Mouse (Mus musculus) spleen, adult 2 months (tissue): ENCODE data around the gene Ripor1. TPM values are rescaled to one million over a fixed set of nuclear protein-coding genes. Genes with fewer than 3 reads are reported as not detected.

Source experiments
- DNase-seq, 2 experiments: peaks; one replicate each; pipeline versions ENCODE4 v3.0.0 to v3.0.0-alpha.2; 2012 to 2021; ENCODE audit warnings: low spot score in 2 of 2, low read depth in 1 of 2
- H3K27ac ChIP-seq: fragments of 200-500 bp; 2 replicates; pipeline ENCODE4 v1.5.1; 2012; ENCODE audit warnings: low read length, inconsistent platforms; ENCODE audit not compliant: insufficient read depth
- H3K27me3 ChIP-seq: fragments of 200-500 bp; 2 replicates; pipeline ENCODE4 v1.6.1; 2012; ENCODE audit warnings: mild to moderate bottlenecking, moderate library complexity, low read length, inconsistent platforms; ENCODE audit not compliant: control insufficient read depth, insufficient read depth
- H3K36me3 ChIP-seq: fragments of 200-500 bp; 2 replicates; pipeline ENCODE4 v1.6.1; 2012; ENCODE audit warnings: mild to moderate bottlenecking, low read length, inconsistent platforms; ENCODE audit not compliant: control insufficient read depth, insufficient read depth
- H3K4me1 ChIP-seq: fragments of 200-500 bp; 2 replicates; pipeline ENCODE4 v1.6.1; 2011; ENCODE audit warnings: inconsistent platforms; ENCODE audit not compliant: control insufficient read depth, insufficient read depth, insufficient read length
- H3K4me3 ChIP-seq: fragments of 200-500 bp; 2 replicates; pipeline ENCODE4 v1.5.1; 2011; ENCODE audit warnings: mild to moderate bottlenecking, inconsistent platforms; ENCODE audit not compliant: insufficient read depth, insufficient read length; ENCODE audit errors: extremely low read depth
- CTCF ChIP-seq: fragments of 200-500 bp; IDR thresholded peaks from 2 replicates; pipeline ENCODE4 v1.5.1; 2011; ENCODE audit warnings: mild to moderate bottlenecking, inconsistent platforms; ENCODE audit not compliant: insufficient read depth, insufficient read length, insufficient replicate concordance; ENCODE audit errors: extremely low read depth
- POLR2A ChIP-seq: fragments of 200-500 bp; IDR thresholded peaks from 2 replicates; pipeline ENCODE4 v1.6.1; 2011; ENCODE audit warnings: low read depth, low read length, inconsistent platforms
- WGBS: fragments of 180-500 bp; shearing (Covaris S2); methylation state at CpG from one replicate; pipeline ENCODE4 v1.1.7; 2018; 5-methylcytosine and 5-hydroxymethylcytosine counted together
- polyA plus RNA-seq: library from polyadenylated mRNA; depleted of rRNA; stranded (reverse); fragments of >200 nt; gene quantifications from 2 replicates; pipeline ENCODE4 v1.2.3, GENCODE M21; 2012

Ripor1 gene
- polyA plus RNA-seq, 1 experiment, result 26.5 TPM

DNA sequence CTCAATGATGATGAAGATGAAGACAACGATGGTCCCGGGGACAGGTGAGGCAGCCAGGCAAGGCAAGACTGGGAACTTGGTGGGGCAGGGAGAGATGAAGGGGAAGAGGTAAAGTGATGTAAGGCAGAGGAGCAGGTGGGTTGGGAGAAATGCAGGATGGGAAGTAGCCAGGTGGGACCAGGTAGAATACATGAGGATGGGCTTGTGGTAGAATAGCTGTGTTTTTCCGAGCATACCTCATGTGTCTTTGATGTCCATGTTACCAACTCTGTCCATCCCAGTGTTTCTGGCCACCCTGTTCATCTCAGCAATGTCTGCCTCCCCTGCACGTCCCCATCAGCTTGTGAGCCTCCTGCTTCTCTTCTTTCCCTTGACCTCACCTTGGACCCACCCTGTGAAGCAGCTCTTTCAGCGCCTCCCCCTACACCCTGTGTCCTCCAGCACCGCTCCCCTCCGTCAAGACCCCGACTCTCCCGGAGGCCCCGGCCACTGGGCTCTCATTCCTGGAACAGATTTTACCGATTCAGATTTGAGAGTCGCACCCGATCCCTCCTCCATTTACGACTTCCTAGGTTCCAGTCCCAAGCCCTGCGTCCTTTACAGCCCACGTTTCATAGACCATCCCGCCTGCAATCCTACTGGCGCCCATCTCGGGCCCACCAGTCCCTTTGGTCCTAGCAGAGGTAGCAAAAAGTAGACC, 14.0 kb downstream of the Ripor1 start:
- Histone ChIP-seq H3K4me3 (no peak overlapping the region), H3K4me1 (peaks cover 9% of the 10 kb centered on the region), H3K27ac (no peak overlapping the region), H3K36me3 (peaks cover 41% of the 10 kb centered on the region), H3K27me3 (no peaks in the 10 kb centered on the region)
- WGBS, result 96% methylated on average over 19 of the region's 19 CpGs
- TF ChIP-seq CTCF (no peak), POLR2A (no peak)
- no peak for DNase-seq

DNA sequence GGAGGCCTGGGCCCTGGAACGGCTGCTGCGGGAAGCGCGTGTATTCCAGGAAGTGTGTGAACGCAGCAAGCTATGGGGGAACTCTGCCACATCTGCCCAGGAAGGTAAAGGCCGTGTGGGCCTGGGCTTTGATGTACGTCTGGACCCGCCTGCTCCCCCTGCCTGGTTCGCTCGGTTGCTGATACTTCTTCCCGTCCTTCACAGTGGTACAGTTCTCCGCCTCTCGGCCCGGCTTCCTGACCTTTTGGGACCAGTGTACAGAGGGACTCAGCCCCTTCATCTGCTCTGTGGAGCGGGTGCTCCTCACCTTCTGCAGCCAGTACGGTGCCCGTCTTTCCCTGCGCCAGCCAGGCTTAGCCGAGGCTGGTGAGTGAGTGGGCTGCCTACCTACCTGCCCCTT, 15.2 kb downstream of the Ripor1 start:
- TF ChIP-seq POLR2A, result no peak
- TF ChIP-seq CTCF, result no peak
- Histone ChIP-seq H3K4me1 (peaks cover 14% of the 10 kb centered on the region; the same call in 1 of the 2 replicates), H3K4me3 (no peak overlapping the region), H3K36me3 (peaks cover 38% of the 10 kb centered on the region), H3K27me3 (no peaks in the 10 kb centered on the region), H3K27ac (no peak overlapping the region)
- WGBS, result 91% methylated on average over 19 of the region's 19 CpGs
- no peak for DNase-seq

DNA sequence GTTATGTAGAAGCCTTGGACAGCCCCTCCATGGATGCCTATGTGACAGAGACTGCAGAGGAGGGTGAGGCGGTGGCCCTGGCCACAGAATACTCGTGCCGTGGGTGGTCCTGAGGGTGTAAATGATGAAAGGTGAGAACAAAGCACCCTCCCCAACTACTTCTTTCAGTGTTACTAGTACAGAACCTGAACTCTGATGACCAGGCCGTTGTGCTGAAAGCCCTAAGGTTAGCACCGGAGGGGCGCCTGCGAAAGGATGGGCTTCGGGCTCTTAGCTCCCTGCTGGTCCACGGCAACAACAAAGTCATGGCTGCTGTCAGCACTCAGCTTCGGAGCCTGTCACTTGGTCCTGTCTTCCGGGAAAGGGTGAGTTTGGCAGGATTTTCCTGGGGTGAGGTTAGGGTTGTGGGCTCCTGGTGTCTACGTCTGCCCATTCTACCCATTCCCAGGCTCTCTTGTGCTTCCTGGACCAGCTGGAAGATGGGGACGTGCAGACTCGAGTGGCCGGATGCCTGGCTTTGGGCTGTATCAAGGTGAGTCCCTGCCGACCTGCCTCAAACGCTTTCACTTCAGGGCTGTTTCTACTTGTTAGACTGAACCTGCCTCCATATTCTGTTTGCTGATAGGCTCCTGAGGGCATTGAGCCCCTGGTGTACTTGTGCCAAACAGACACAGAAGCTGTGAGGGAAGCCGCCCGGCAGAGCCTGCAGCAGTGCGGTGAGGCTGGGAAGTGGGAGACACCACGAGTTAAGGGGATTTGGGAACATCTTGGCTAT, 16.1 kb downstream of the Ripor1 start:
- Histone ChIP-seq H3K4me3 (no peak overlapping the region), H3K27ac (no peak overlapping the region; the same call in 1 of the 2 replicates), H3K36me3 (peaks cover 33% of the 10 kb centered on the region), H3K27me3 (no peaks in the 10 kb centered on the region), H3K4me1 (peaks cover 20% of the 10 kb centered on the region)
- DNase-seq, result no peak
- TF ChIP-seq CTCF (no peak), POLR2A (no peak)
- 90% methylated on average over 21 of the region's 21 CpGs for WGBS

DNA sequence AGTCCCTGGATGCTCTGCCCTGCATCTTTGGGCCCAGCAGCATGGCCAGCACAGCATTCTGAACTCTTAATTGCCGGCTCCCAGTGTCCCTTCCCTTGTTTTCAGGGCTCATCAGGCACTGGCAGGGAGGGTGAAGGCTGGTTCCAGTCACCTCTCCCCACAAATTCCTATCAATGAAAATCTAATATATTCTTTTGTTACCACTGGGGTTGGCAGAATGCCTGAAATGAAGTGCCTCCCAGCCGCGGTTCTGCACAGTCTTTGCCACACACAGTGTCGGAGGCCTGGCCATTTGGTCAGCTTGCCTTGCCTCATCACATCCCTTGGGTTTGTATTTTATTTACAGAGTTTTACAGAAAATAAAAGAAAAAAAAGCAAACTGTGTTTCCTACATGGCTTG, 16.8 kb downstream of the Ripor1 start:
- H3K36me3 ChIP-seq, result peaks cover 27% of the 10 kb centered on the region
- 59% methylated on average over 4 of the region's 4 CpGs for WGBS

DNA sequence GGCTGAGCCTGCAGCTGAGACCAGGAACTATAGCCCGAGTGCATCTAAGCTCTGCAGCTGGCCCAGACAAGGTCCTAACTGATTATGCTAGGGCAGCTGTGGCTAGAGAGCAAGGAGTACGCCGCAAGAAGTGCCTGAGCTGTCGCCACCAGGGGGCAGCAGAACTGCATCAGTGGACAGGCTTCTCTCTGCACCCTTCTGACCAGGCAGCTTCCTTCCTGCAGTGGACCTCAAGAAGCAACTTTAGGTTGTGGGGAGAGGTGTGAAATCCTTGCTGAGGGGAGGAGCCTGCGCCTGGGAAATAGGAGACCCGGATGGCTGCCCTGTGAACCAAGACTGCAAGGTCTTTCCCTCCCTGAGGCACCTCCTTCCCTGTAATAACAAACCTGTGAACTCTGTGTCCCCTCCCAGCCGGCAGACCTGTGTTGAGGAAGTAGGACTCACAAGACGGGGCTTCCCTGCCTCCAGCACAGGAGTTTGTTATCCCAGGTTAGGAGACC, 17.4 kb downstream of the Ripor1 start:
- H3K27ac ChIP-seq, result peak overlapping the region; percentile 99
- DNase-seq, result peak; percentile 91 to 96
- peaks cover 20% of the 10 kb centered on the region for H3K36me3 ChIP-seq
- no peaks in the 10 kb centered on the region for H3K27me3 ChIP-seq
- WGBS, result 1% methylated on average over 8 of the region's 8 CpGs
- peak overlapping the region; percentile 37 for H3K4me3 ChIP-seq
- peak; percentile 99 for TF ChIP-seq CTCF
- TF ChIP-seq POLR2A, result no peak
- H3K4me1 ChIP-seq, result peaks cover 23% of the 10 kb centered on the region

More for the DNA sequence above, 16.8 kb downstream of the Ripor1 start:
- Histone ChIP-seq H3K4me3 (no peak overlapping the region; the same call in 1 of the 2 replicates), H3K4me1 (peaks cover 23% of the 10 kb centered on the region), H3K27me3 (no peaks in the 10 kb centered on the region), H3K27ac (peak overlapping the region; percentile 76)
- no peak for DNase-seq
- TF ChIP-seq CTCF (no peak), POLR2A (no peak)

DNA sequence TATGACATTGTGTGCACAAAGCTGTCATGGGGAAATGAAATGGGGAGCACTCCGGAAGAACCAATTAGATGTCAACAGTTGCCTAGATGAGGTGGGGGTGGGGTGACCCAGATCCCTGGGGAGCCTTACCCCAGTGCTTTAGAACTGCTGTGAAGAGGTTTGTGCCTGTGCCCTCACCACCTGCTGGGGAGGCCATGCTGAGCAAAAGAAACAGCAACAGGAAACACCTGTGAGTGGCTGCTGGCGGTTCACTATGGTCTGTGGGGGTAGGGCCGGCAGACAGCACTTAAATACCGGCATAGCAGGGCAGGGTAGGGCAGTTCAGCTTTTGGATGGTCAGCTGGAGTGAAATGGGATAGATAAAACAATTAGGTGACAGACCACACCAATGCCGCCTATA, 18.1 kb downstream of the Ripor1 start:
- Histone ChIP-seq H3K27ac (peak overlapping the region; percentile 99), H3K4me1 (peaks cover 23% of the 10 kb centered on the region), H3K4me3 (peak overlapping the region; percentile 45), H3K36me3 (peaks cover 15% of the 10 kb centered on the region), H3K27me3 (no peaks in the 10 kb centered on the region)
- peak; percentile 88 to 98 for DNase-seq
- 7% methylated on average over 5 of the region's 5 CpGs for WGBS
- TF ChIP-seq CTCF (no peak), POLR2A (peak; percentile 70; the same call in 1 of the 2 replicates)
